8 mouse cellular contexts compared by ENCODE assay signal in the genomic region with DNA sequence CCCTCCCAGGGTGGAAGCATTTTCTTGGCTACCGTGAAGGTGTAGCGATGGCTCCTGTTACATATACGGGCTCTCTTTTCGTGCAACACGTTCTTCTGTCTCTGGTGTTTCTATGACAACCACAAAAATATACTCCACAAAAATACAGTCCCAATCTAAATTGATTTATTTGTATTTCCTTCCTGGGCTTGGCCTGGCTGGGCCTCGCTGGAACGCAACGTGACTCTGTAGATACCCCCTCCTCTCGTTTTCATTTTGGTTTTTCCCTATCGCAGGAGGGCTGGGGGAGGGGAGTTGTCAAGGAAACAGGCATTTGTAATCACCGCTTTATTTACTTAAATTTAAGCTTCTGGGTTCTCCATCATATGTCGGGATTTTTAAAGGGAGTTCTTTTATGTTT. TPM values are rescaled to one million over a fixed set of nuclear protein-coding genes. Genes with fewer than 3 reads are reported as not detected.
DNase-seq lines count a peak whose midpoint lies in the region; ATAC-seq and TF ChIP-seq lines count a peak whose summit lies in the region.

No protein-coding gene starts in this region.

- no peak for DNase-seq in testis, postnatal 14 days (ENCODE audit: low spot score)
- peak; percentile 25 to 28 for DNase-seq in cerebellum, postnatal 36 days
- DNase-seq in heart, embryonic 10.5 days (ENCODE audit: low spot score): no peak
- no peak for DNase-seq in liver, embryonic 11.5 days (ENCODE audit: low spot score)
- DNase-seq in yolk sac, embryonic 10.5 days (ENCODE audit: low spot score): peak; percentile 57

- peak; percentile 41 for ATAC-seq in kidney, embryonic 14.5 days (ENCODE audit: low FRiP score, low TSS enrichment)
- ATAC-seq in liver, embryonic 11.5 days (replicated peaks; ENCODE audit: low FRiP score): peak; percentile 6; the same call in 1 of the 2 replicates
- ATAC-seq in neural tube, embryonic 12.5 days (ENCODE audit: low FRiP score, low read depth): peak; percentile 57

- peak overlapping the region; percentile 32 for H3K4me3 ChIP-seq in testis, adult 2 months (ENCODE audit: control insufficient read depth, low read depth, low read length)
- peak overlapping the region; percentile 72 for H3K4me3 ChIP-seq in heart, embryonic 10.5 days
- peak overlapping the region; percentile 62 for H3K4me3 ChIP-seq in kidney, embryonic 14.5 days (ENCODE audit: low read length)
- H3K4me3 ChIP-seq in liver, embryonic 11.5 days (ENCODE audit: low read depth, low read length): peak overlapping the region; percentile 77
- peak overlapping the region; percentile 58 for H3K4me3 ChIP-seq in neural tube, embryonic 12.5 days

- peak overlapping the region; percentile 86 for H3K4me2 ChIP-seq in kidney, embryonic 14.5 days (replicated peaks; ENCODE audit: low read depth, low read length)
- peak overlapping the region; percentile 97 for H3K4me2 ChIP-seq in liver, embryonic 11.5 days
- H3K4me2 ChIP-seq in neural tube, embryonic 12.5 days (replicated peaks): peak overlapping the region; percentile 77

- peak overlapping the region; percentile 70 for H3K9ac ChIP-seq in kidney, embryonic 14.5 days (ENCODE audit: low read depth, low read length)
- H3K9ac ChIP-seq in liver, embryonic 11.5 days (ENCODE audit: low read depth, low read length): peak overlapping the region; percentile 80
- peak overlapping the region; percentile 54 for H3K9ac ChIP-seq in neural tube, embryonic 12.5 days

- peaks cover 6% of the 10 kb centered on the region for H3K4me1 ChIP-seq in testis, adult 2 months (ENCODE audit: control insufficient read depth, insufficient read depth, low read length)
- H3K4me1 ChIP-seq in heart, embryonic 10.5 days: peaks cover 20% of the 10 kb centered on the region
- H3K4me1 ChIP-seq in kidney, embryonic 14.5 days (ENCODE audit: control insufficient read depth, insufficient read depth, low read length): peaks cover 5% of the 10 kb centered on the region; the same call in 1 of the 2 replicates
- peaks cover 15% of the 10 kb centered on the region for H3K4me1 ChIP-seq in liver, embryonic 11.5 days (replicated peaks; ENCODE audit: control insufficient read depth, insufficient read depth, low read length)
- H3K4me1 ChIP-seq in neural tube, embryonic 12.5 days: peaks cover 20% of the 10 kb centered on the region

- no peaks in the 10 kb centered on the region for H3K27me3 ChIP-seq in testis, adult 2 months (ENCODE audit: control insufficient read depth, insufficient read depth, low read length)
- no peaks in the 10 kb centered on the region for H3K27me3 ChIP-seq in heart, embryonic 10.5 days (ENCODE audit: insufficient read depth, poor library complexity, severe bottlenecking)
- no peaks in the 10 kb centered on the region for H3K27me3 ChIP-seq in kidney, embryonic 14.5 days (ENCODE audit: control insufficient read depth, insufficient read depth, low read length)
- H3K27me3 ChIP-seq in liver, embryonic 11.5 days (replicated peaks; ENCODE audit: control insufficient read depth, insufficient read depth, low read length): no peaks in the 10 kb centered on the region
- no peaks in the 10 kb centered on the region for H3K27me3 ChIP-seq in neural tube, embryonic 12.5 days (replicated peaks)

- WGBS in heart, embryonic 10.5 days: 1% methylated on average over 12 of the region's 12 CpGs
- 0% methylated on average over 12 of the region's 12 CpGs for WGBS in kidney, embryonic 14.5 days
- whole genome bisulfite sequencing in liver, embryonic 11.5 days: under 1% methylated on average over 12 of the region's 12 CpGs
- WGBS in neural tube, embryonic 12.5 days: under 1% methylated on average over 12 of the region's 12 CpGs

- TF ChIP-seq CTCF in testis, adult 2 months (IDR thresholded peaks at IDR 0.05; ENCODE audit: control insufficient read depth, insufficient read depth, insufficient replicate concordance, low read depth, low read length): no peak

- no peaks in the 10 kb centered on the region for H3K36me3 ChIP-seq in testis, adult 2 months (ENCODE audit: control insufficient read depth, insufficient read depth, low read length)
- H3K36me3 ChIP-seq in heart, embryonic 10.5 days: peaks cover 6% of the 10 kb centered on the region
- H3K36me3 ChIP-seq in kidney, embryonic 14.5 days (ENCODE audit: control insufficient read depth, insufficient read depth, low read length): peaks cover 10% of the 10 kb centered on the region; the same call in 1 of the 2 replicates
- H3K36me3 ChIP-seq in liver, embryonic 11.5 days (ENCODE audit: control insufficient read depth, insufficient read depth, low read length): peaks cover 3% of the 10 kb centered on the region; the same call in 1 of the 2 replicates
- peaks cover 3% of the 10 kb centered on the region; the same call in 1 of the 2 replicates for H3K36me3 ChIP-seq in neural tube, embryonic 12.5 days

- no peak for TF ChIP-seq POLR2A in testis, adult 2 months (IDR thresholded peaks at IDR 0.05; ENCODE audit: control insufficient read depth, low read depth, low read length)

- no peaks in the 10 kb centered on the region for H3K9me3 ChIP-seq in heart, embryonic 10.5 days
- no peaks in the 10 kb centered on the region; the same call in 1 of the 2 replicates for H3K9me3 ChIP-seq in kidney, embryonic 14.5 days (ENCODE audit: control insufficient read depth, low read length)
- H3K9me3 ChIP-seq in liver, embryonic 11.5 days (ENCODE audit: control insufficient read depth, low read length): no peaks in the 10 kb centered on the region
- H3K9me3 ChIP-seq in neural tube, embryonic 12.5 days: no peaks in the 10 kb centered on the region

- no peak overlapping the region for H3K27ac ChIP-seq in testis, adult 2 months (ENCODE audit: control insufficient read depth, insufficient read depth, low read depth, low read length)
- H3K27ac ChIP-seq in heart, embryonic 10.5 days: peak overlapping the region; percentile 95
- peak overlapping the region; percentile 96 for H3K27ac ChIP-seq in kidney, embryonic 14.5 days (ENCODE audit: low read depth, low read length)
- peak overlapping the region; percentile 93 for H3K27ac ChIP-seq in liver, embryonic 11.5 days (ENCODE audit: low read depth, low read length)
- H3K27ac ChIP-seq in neural tube, embryonic 12.5 days: peak overlapping the region; percentile 81

RNA-seq across cellular contexts. Expression of gene Agpat4, which starts 1.2 kb away (rescaled TPM):
- 10.8 and 18.4 TPM in 2 replicates for polyA plus RNA-seq in testis, adult 2 months (2012; rRNA removed)
- polyA plus RNA-seq in heart, embryonic 10.5 days (2016; fragmentation: Nextera tagmentation; extraction: Ambion mirVana): 26.6 and 32.5 TPM in 2 replicates
- 20.9 and 26.5 TPM in 2 replicates for polyA plus RNA-seq in kidney, embryonic 14.5 days (2014; fragmentation: Nextera tagmentation; extraction: Ambion mirVana)
- 28.6 and 30.4 TPM in 2 replicates for polyA plus RNA-seq in liver, embryonic 11.5 days (2014; fragmentation: Nextera tagmentation; extraction: Ambion mirVana)
- polyA plus RNA-seq in neural tube, embryonic 12.5 days (2016; fragmentation: Nextera tagmentation; extraction: Ambion mirVana): 41.5 and 44.9 TPM in 2 replicates

Comparison
In these comparisons a context has a peak if more than half of its experiments do, and no peak if none do; other contexts are left out.
1. DNase-seq: peak in cerebellum, postnatal 36 days (2 of 2) and yolk sac, embryonic 10.5 days (single experiment); none in testis, postnatal 14 days (single experiment), heart, embryonic 10.5 days (single experiment) and liver, embryonic 11.5 days (single experiment).
2. ATAC-seq: peak in every context shown above with its lines; median percentile 57 in neural tube, embryonic 12.5 days; 41 in kidney, embryonic 14.5 days; 6 in liver, embryonic 11.5 days.
3. Peak in every context shown above with its lines, with median percentiles within 50 percentile points of each other: H3K4me3 ChIP-seq, H3K4me2 ChIP-seq and H3K9ac ChIP-seq.